Mouse (Mus musculus) right cerebral cortex, postnatal 25 days (tissue): ENCODE measurements around the gene Rnf216.

Experiments
- DNase-seq: peaks from one replicate; pipeline ENCODE4 v3.0.0; 2022

The Rnf216 gene

DNA sequence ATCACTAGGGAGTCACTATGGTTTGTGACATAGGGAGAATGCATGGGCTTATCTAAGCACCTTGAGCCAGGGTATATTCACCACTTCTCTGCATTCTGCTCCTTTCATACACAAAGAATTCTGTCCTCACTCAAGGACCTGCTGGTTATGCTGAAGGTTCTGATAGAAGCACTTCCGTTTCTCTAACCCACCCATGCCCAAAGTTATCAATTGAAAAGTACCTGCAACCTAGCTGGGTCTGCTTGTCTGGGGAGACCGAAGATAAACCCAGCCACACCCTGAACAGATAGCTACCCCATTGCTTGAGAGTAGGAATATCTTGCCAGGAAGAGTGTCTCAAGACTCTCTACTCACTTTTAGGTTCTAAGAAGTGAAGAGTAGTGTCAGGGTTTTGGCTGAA, 60.1 kb downstream of the Rnf216 start:
- DNase-seq, result no peak

GRCm38 (mm10) chr5:143051851-143052250, 60.9 kb downstream of the Rnf216 start:
- no peak for DNase-seq

- no peak for DNase-seq
Observed at GRCm38 (mm10) chr5:143050273-143050672, 62.5 kb downstream of the Rnf216 start.

GRCm38 (mm10) chr5:143049746-143050145, 63.0 kb downstream of the Rnf216 start:
- DNase-seq, result no peak

GRCm38 (mm10) chr5:143049013-143049385, 63.8 kb downstream of the Rnf216 start:
- DNase-seq, result no peak

DNA sequence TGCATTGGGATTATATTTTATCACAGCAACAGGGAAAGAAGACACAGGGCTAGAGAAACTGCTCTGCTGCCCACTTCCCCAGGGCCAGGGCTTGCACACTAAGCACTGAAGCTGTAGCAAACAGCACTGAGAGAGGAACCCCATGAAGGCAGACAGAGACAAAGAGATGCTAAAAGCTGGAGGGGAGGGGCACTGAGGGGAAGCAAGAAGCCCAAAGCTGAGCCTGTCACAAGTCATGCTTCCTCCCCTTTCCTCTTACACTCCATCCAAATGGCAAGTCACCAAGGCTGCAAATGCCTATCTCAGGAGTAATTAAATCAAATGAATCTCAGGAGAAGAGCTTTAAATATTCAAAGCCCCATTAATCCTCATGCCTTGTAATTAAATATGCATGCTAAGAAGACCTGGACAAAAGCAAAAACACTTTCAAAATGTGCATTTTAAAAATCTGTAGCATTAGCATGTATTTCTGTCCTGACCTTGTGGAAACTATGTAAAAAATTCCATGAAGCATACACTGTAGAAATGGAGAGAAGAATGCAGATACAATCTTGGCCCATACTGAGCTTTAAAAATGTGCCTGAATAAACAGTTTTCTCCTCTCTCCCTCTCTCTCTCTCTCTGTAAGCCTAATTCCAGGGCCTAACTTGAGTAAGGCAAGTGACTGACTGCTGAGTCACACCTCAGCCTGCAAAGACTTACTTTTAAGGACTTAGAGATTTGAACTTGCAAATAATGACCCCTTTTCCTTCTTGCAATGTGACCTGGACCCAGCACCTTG, 64.4 kb downstream of the Rnf216 start:
- DNase-seq, result no peak

GRCm38 (mm10) chr5:143047586-143047985, 65.2 kb downstream of the Rnf216 start:
- DNase-seq, result no peak

DNA sequence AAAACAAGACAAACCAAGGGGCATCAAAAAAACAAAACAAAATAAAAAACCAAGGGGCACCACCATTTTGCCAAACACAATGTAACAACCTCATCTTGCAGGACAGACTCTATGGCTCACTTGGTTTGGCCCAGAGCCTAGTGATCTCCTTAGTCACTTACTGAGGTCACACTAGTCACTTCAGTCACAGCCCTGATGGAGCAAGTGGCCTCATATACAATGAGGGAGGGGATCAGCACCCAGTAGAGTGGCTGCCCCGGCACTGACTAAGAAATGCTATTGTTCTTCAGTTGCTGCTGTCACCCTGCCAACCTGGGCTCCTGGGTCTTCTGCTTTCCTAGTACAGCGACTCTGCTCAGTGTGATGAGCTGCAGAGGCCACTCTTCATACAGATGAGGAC, 68.9 kb downstream of the Rnf216 start:
- no peak for DNase-seq

DNA sequence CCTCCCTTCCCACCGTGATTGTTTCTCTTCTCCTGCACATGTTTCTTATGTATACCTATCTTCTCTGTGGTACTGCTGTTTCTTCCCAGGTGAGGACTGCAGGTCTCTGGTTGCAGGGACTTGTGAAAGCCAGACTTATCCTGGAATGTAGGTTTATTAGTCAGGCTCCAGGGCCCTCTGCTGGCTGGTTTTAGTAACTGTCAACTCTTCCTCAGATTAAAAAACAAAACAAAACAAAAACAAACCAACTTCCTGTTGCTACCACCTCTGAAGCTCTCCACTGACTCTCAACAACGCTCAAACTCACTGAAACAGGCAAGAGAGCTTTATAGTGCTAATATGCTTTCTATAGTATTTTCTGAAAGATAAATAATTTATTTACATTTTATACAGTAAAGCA, 69.5 kb downstream of the Rnf216 start:
- DNase-seq, result no peak

- no peak for DNase-seq
Observed at GRCm38 (mm10) chr5:143038794-143039193, 74.0 kb downstream of the Rnf216 start.

DNA sequence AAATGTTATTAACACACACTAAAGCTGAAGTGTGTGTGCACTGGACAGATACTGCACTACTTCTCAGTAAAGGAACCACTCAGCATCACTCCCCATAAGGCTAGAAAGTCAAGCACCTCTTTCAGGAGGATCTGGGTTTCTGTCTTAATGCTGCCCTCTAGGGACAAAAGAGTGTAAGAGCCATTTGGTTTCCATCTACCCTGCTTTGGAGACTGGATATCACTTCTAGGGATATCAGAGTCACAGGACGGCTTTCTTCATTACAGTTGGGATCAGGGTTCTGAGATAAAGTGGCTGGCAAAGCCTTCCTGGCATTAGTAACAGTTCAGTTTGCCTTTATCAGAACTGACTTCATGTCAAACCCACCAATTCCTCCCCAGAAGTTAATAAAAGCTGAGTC, 75.6 kb downstream of the Rnf216 start:
- no peak for DNase-seq

DNA sequence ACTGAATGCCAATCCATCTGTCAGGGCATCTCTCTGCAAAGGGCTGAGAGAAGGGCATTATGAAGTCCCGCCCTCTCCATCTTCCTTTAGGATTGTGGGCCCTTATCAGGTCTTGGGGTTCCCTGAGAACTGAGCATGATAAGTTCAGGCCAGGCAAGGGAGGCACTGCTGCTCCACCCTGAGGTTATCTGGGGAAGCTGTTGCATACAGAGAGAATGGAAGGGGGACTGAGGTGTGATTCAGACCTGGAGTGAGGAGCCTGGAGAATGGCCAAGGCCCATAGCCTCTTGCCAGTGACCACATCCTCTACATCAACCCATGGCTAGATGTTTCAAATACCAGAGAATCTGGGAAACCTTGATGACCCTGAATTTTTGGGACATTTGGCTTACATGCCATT, 76.7 kb downstream of the Rnf216 start:
- no peak for DNase-seq

- DNase-seq, result no peak
Observed at GRCm38 (mm10) chr5:143035271-143035670, 77.5 kb downstream of the Rnf216 start.

- no peak for DNase-seq
Observed at GRCm38 (mm10) chr5:143034108-143034507, 78.7 kb downstream of the Rnf216 start.

- no peak for DNase-seq
Observed at GRCm38 (mm10) chr5:143033277-143033676, 79.5 kb downstream of the Rnf216 start.

DNA sequence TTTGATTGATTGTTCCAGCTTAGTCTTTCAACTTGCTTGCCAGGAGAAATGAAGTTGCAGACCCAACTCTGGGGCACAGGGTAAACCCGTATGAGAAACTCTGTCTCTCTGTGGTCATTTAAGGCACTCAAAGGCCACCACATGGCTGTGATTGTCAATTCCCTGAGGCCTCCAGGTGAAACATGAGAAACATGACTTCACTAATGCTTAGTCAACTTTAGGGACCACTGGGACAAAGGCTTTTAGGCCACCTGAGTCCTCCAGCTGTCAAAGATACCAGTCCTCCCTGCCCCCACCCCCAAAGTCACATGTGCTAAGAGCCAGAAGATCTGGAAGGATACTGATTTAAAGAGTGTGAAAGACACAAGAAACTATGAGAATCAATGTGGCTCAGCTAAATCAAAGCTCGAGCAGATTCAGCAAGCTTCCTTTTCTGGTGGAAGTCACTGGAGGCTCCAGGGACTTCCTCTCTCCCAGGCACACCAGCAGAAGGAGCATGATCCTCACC, 80.1 kb downstream of the Rnf216 start:
- DNase-seq, result no peak

DNA sequence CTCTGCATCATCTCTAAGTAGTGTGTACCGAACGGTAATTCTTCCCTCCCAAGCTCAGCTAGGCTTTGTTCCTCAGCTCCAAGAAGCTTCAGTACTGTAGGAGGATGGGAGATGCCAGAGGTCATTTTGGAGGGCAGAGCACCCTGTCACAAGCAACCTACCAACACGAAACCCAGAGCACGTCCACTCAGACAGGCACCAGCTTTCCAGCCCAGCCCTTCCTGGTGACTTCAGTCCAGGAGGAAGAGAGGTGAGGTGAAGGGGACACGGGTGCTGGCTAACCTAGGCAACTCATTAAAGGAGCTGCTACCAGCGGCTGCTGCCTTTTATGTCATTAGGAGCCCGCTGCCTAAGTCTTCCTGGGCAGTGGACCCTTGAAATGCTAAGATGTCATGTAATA, 81.1 kb downstream of the Rnf216 start:
- DNase-seq, result no peak

GRCm38 (mm10) chr5:143031193-143031592, 81.6 kb downstream of the Rnf216 start:
- no peak for DNase-seq

- no peak for DNase-seq
Observed at GRCm38 (mm10) chr5:143023887-143024286, 88.9 kb downstream of the Rnf216 start.

- no peak for DNase-seq
Observed at GRCm38 (mm10) chr5:143022956-143023355, 89.8 kb downstream of the Rnf216 start.

GRCm38 (mm10) chr5:143017401-143017800, 95.4 kb downstream of the Rnf216 start:
- DNase-seq, result no peak

DNA sequence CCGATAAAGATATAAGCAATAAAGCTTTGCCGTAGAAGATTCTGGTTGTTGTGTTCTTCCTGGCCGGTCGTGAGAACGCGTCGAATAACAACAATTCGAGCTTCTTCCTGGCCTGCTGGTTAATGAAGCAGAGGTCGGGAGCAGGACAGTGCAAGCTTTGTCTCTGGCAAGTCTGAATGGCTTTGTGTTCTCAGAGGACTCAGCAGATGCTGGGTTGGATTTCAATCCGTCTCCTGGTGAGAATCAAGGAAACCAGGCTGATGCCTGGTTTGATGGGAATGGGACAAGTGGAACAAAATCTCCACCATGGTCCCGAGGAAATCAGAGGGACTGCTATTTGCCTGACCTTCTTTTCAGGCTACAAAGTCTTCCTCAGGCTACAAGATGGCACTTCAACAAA, 103.4 kb downstream of the Rnf216 start:
- DNase-seq, result no peak

DNA sequence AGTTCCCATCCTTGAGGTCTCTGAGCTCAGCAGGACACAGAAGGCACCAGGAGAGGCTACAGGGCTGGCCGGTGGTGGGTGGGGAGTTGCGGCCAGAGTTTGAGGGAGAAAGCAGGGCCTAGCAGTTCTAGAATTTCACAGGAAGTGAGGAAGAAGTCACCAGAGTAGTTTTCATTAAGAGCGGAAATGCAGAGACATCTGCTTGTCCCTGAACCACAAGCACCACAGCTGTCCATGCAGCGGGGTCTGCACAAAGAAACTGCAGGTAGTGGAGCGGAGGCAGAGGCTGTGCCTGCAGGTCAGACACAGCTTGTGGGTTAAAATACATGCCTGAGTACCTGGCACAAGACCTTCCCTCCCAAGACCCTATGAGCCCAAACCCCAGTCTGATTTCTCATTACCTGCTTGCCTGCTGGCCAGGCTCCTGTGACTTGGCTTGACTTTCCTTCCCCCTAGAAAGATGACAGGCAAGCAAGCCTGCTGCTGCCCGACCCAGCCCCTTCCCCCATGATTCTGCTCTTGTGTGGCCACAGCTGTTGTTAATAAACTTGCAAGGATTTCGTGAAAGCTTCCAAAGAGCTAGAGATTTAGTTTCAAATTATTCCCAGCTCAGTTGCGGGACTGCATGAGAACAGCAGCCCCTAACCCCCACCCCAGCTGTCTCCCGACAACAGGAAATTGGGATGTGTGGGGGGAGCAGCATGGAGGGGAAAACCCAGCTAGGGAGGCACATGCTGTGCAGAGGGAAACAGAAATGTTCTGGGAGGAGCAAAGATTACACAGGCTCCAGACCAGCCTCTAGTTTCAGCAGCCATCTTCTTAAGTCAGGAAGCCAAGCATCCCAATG, 111.9 kb downstream of the Rnf216 start:
- DNase-seq, result no peak

GRCm38 (mm10) chr5:143000091-143000490, 112.7 kb downstream of the Rnf216 start:
- no peak for DNase-seq
